Mouse (Mus musculus) bone marrow, adult 2 months (tissue): Measurements from ENCODE around the gene Tceal7. TPM values are rescaled to one million over a fixed set of nuclear protein-coding genes. Genes with fewer than 3 reads are reported as not detected.

Source experiments
- H3K27ac ChIP-seq: fragments of 200-500 bp; 2 replicates; pipeline ENCODE4 v1.5.1; 2012; ENCODE audit warnings: low read depth, mild to moderate bottlenecking, control low read depth, inconsistent platforms, low read length; ENCODE audit not compliant: control insufficient read depth, poor library complexity, insufficient read depth
- H3K4me1 ChIP-seq: fragments of 200-500 bp; 2 replicates; pipeline ENCODE4 v1.6.1; 2011; ENCODE audit warnings: low read length; ENCODE audit not compliant: control insufficient read depth, insufficient read depth
- H3K4me3 ChIP-seq: fragments of 200-500 bp; replicated peaks from 2 replicates; pipeline ENCODE3; 2011; ENCODE audit warnings: mild to moderate bottlenecking, low read depth, low read length, control low read depth; ENCODE audit not compliant: control insufficient read depth
- CTCF ChIP-seq: fragments of 200-500 bp; IDR thresholded peaks from 2 replicates; pipeline ENCODE4 v1.5.1; 2011; ENCODE audit warnings: low read length, control low read depth; ENCODE audit not compliant: control insufficient read depth, insufficient read depth
- POLR2A ChIP-seq: fragments of 200-500 bp; IDR thresholded peaks from 2 replicates; pipeline ENCODE4 v1.6.1; 2011; ENCODE audit warnings: low read depth, mild to moderate bottlenecking, control low read depth, low read length, borderline replicate concordance; ENCODE audit not compliant: control insufficient read depth
- WGBS: fragments of 180-500 bp; shearing (Covaris S2); methylation state at CpG from one replicate; pipeline ENCODE4 v1.1.7; 2018; 5-methylcytosine and 5-hydroxymethylcytosine counted together
- polyA plus RNA-seq: library from polyadenylated mRNA; stranded (reverse); fragments of >200 nt; gene quantifications from 2 replicates; pipeline ENCODE4 v1.2.4, GENCODE M21; 2011; ENCODE audit warnings: low replicate concordance; ENCODE audit not compliant: missing spikeins, insufficient read depth, insufficient read length

Tceal7 gene
- polyA plus RNA-seq, 1 experiment = not detected

DNA sequence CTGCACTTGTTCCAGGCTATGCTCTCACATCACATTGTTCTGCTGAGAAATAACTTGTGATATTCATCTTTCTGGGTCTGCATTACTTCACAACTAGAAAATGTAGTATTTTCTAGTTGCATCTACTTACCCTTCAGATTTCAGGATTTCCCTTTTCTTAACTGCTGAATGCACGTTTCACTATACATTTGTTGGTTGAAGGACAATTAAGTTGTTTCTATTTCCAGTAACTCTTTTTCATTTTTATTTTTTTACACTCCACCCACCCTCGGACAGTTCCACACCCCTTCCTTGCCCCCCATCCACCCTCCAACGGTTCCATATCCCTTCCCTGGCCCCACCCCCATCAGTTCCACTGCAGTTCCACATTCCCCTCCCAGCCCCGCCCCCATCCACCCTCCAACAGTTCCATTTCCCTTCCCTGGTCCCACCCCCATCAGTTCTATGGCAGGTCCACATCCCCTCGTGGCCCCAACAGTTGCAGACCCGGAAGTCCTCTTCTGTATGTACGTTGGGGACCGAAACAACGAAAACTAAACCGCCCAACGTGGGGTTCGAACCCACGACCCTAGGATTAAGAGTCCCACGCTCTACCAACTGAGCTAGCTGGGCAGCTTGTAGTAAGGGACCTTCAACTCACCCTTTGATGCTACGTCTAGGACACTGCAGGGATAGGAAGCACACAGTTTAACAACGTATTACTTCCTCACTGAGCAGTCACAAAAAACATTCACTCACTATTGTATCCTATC, 19.2 kb upstream of the Tceal7 start:
- TF ChIP-seq CTCF (no peak), POLR2A (no peak)
- WGBS = 70% methylated on average over 16 of the region's 16 CpGs
- Histone ChIP-seq H3K27ac (no peak overlapping the region), H3K4me3 (no peak overlapping the region), H3K4me1 (no peaks in the 10 kb centered on the region)

DNA sequence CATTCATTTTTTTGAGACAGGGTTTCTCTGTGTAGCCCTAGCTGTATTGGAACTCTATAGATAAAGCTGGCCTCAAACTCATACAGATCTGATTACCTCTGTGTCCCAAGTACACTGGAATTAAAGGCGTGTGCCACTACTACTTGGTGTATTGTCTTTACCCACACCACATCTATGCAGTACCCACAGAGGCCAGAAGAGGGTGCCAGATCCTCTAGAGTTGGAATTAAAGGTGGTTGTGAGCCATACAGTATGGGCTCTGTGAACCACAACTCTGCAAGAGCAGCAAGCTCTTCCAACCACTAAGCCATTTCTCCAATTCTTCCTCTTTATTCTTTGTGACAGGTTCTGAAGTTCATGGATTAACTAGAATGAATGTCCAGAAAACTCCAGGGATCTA, 17.7 kb upstream of the Tceal7 start:
- Histone ChIP-seq H3K4me3 (no peak overlapping the region), H3K4me1 (no peaks in the 10 kb centered on the region), H3K27ac (no peak overlapping the region)
- TF ChIP-seq CTCF (no peak), POLR2A (no peak)
- WGBS = 57% methylated on average over 1 of the region's 1 CpGs

DNA sequence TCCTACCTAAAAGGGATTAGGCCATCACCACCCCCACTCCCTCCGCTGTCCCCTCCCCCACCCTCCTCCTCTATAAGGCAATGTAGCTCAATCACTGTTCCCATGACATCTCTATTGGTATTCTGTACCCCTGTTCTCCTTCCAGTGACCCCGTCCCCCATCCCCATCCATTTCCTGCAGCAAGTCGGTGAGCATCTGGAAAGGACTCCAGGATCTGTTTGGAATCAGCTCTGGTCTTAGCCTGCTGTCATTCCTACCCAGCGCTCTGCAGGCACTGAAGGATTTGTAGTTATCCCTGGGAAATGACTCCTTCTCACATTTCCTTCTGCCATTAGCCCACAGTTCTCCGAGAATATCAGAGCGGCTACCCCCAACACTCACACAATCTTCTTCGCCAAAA, 11.3 kb upstream of the Tceal7 start:
- Histone ChIP-seq H3K27ac (no peak overlapping the region), H3K4me1 (no peaks in the 10 kb centered on the region), H3K4me3 (no peak overlapping the region)
- 23% methylated on average over 7 of the region's 7 CpGs for WGBS
- no peak for TF ChIP-seq POLR2A
- TF ChIP-seq CTCF = no peak

DNA sequence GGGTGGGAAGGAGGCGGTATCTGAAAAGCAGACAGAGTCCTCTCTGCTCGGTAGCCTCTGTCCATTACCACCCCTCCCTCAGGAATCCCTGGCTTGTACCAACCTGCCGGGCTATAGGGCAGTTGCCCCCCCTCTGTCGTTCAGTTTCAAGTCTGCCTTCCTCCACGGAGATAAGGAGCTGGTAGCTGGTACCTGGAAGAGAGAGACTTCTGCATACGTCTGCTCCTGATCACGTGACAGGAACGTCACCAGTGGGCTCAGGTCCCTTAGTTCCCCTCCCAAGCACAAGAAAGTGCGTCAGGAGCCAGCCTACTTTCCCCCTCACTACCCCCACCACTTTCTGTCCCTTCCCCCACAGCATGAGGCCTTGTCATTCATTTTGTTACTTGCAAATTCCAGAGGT, 10.9 kb upstream of the Tceal7 start, which contains the start of gene Tceal5:
Tceal5 (minus strand) TSS at position 213 of the 403 bp plus-strand sequence.
- H3K4me3 ChIP-seq = no peak within 1 kb of the TSS
- no peak within 1 kb of the TSS for H3K27ac ChIP-seq
- TF ChIP-seq CTCF = no peak
- no peak for TF ChIP-seq POLR2A
- 7% methylated on average over 9 of the region's 9 CpGs for WGBS
- no peaks in the 10 kb centered on the region for H3K4me1 ChIP-seq

DNA sequence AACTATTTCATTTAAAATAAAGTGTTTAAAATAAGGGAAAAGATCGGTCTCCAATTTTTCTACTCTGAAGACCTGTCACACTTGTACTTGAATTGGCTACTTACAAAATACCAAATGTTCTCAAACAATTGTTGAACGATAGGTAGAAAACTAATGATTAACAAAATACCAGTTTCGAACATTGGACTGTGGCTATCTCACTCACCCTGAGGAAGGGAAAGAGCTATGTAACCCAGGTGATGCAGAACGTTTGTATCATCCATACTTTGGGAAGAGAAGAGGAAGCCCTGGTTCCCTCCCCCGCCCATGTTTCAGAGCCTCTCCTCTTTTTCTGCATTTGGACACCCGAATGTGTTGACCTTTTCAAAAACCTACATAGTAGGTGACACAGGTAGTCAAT, 10.2 kb upstream of the Tceal7 start:
- Histone ChIP-seq H3K4me3 (no peak overlapping the region), H3K4me1 (no peaks in the 10 kb centered on the region), H3K27ac (no peak overlapping the region)
- 68% methylated on average over 6 of the region's 6 CpGs for WGBS
- no peak for TF ChIP-seq CTCF
- TF ChIP-seq POLR2A = no peak

DNA sequence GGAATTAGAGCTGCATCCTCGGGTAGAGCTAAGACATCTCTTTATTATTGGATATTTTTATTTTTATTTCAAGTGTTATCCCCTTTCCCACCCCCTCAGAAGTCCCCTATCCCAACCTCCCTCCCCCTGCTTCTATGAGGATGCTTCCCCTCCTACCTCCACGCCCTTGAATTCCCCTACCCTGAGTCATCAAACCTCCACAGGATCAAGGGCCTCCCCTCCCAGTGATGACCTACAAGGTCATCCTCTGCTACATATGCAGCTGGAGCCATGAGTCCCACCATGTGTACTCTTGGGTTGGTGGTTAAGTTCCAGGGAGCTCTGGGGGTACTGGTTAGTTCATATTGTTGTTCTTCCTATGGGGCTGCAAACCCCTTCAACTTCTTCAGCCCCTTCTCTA, 1.2 kb upstream of the Tceal7 start:
- TF ChIP-seq CTCF = no peak
- TF ChIP-seq POLR2A = no peak
- H3K4me1 ChIP-seq = no peaks in the 10 kb centered on the region
- 54% methylated on average over 2 of the region's 2 CpGs for WGBS
- no peak overlapping the region for H3K27ac ChIP-seq
- no peak overlapping the region for H3K4me3 ChIP-seq

DNA sequence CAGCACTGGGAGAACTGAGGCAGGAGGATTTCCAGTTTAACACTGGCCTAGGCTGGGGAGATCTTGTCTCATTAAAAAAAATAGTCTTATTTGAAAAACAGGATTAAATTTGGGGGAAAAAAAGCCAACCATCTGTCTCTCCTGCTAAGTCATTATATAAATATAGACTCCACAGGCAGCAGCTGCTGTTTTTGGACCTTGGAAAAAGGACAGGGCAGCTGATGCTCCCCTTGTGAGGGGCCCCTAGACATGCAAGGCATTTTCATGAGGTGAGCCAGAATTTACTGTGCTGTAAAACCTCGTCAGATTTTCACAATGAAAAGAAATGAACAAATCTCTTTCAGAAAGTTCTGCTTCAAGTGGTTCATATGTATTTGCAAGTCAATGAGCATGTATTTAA, 1.7 kb downstream of the Tceal7 start:
- WGBS = 65% methylated on average over 1 of the region's 1 CpGs
- TF ChIP-seq POLR2A = no peak
- TF ChIP-seq CTCF = no peak
- no peak overlapping the region for H3K4me3 ChIP-seq
- H3K4me1 ChIP-seq = no peaks in the 10 kb centered on the region
- no peak overlapping the region for H3K27ac ChIP-seq

DNA sequence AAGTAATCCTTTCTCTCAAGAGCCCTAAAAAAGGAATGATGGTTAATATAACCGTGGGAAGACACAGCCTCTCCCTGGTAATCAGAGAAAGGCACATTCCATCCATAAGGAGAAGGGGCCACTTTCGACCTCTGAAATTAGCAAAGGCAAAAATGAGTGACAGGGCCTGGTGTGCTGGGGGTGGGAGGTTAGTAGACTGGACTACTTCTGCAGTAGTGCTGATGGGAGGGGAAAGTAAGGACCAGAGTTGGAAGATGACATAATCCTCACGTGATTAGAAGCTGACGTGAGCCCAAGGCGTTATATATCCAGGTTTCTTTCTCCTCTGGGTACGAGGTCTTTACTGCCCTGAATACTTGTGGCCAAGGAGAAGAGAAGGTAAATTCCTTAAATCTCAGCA, 9.1 kb downstream of the Tceal7 start:
- Histone ChIP-seq H3K27ac (no peak overlapping the region), H3K4me1 (no peaks in the 10 kb centered on the region), H3K4me3 (no peak overlapping the region)
- TF ChIP-seq CTCF (no peak), POLR2A (no peak)
- 79% methylated on average over 6 of the region's 6 CpGs for WGBS

DNA sequence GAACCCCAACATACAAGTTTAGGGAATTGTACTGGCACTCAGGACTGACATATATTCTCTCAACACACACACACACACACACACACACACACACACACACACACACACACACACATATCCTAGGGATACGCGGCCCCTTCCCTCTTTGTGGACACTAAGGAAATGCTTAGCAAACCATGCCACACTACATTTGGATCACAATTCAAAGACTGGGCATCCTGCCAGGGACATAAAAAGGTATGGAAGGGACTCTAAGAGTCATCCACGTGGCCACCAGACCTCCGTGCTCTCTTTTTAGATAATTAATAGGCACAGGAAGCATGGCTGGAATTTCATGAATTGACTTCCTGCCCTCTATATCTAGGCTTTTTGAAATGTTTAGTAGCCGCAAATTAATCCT, 13.2 kb downstream of the Tceal7 start:
- Histone ChIP-seq H3K27ac (no peak overlapping the region), H3K4me1 (no peaks in the 10 kb centered on the region), H3K4me3 (no peak overlapping the region)
- 70% methylated on average over 5 of the region's 5 CpGs for whole genome bisulfite sequencing
- TF ChIP-seq CTCF = no peak
- TF ChIP-seq POLR2A = no peak
